Mouse (Mus musculus): ENCODE data around the gene Olfr1061. TPM values are rescaled to one million over a fixed set of nuclear protein-coding genes. Genes with fewer than 3 reads are reported as not detected.

Gene Olfr1061
- polyA plus RNA-seq (2017; shearing (Covaris generic)): not detected

DNA sequence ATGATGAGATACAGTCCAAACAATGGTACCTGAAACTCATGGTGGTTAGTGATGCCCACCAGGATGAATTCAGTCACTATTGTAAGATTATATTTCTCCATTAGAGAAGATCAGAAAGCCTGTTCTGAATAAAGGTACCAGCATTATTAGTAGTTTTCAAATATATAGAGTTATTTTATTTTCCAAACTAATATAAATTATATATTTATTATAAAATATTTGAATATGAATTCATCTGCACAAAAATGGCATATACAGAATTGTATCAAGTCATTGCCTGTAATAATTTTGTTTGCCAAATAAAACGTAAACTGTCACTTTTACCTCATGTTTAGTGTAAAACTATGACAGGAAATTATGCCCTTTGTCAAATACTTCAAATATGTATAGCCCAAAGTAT, at the start of gene Olfr1061:
Olfr1061 (minus strand) TSS at position 101 of the 400 bp plus-strand sequence.

DNA sequence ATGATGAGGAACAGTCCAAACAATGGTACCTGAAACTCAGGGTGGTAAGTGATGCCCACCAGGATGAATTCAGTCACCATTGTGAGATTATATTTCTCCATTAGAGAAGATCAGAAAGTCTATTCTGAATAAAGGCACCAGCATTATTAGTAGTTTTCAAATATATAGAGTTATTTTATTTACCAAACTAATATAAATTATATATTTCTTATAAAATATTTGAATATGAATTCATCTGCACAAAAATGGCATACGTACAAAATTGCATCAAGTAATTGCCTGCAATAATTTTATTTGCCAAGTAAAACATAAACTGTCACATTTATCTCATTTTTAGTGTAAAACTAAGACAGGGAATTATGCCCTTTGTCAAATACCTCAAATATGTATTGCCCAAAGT, 42.3 kb upstream of the Olfr1061 start, which contains the start of gene Olfr1066:
Olfr1066 (minus strand) TSS at position 101 of the 400 bp plus-strand sequence.

DNA sequence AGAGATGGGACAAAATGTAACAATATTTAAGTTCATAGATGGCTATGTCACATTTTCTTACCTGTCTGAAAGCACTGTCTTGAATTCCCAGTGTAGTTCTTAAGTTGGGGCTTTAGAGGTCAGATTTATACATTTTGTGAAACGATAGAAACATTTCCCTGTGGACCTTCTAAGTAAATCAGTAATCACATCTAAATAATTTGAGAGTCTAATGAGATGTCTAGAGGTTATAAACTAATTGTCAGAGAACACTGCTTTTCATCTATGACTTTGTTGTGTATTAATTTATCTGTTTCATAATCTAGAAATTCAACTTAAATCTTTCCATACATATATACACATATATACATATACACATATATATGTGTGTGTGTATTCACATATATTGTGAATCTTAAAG, 36.6 kb upstream of the Olfr1061 start, which contains the start of gene Olfr1065:
Olfr1065 (minus strand) TSS at position 101 of the 400 bp plus-strand sequence.

DNA sequence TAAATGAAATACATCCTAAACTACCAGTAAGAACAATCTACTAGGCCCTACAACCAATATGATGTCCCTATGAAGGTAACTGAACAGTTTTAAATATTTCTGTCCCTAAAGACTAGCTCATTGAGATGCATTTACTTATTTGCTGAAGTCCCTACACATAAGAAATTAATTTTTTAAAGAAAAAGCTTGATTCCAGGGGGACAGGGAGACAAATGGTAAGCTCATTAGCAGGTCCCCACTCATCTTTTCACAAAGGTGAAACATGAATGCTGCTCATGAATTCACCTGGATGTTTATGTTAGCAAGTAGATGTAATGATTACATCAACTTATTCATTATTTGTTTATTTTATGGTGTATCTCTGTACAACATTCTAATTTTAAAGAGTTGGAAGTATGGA, 12.8 kb upstream of the Olfr1061 start, which contains the start of gene Olfr1062:
Olfr1062 (minus strand) TSS at position 101 of the 400 bp plus-strand sequence.

DNA sequence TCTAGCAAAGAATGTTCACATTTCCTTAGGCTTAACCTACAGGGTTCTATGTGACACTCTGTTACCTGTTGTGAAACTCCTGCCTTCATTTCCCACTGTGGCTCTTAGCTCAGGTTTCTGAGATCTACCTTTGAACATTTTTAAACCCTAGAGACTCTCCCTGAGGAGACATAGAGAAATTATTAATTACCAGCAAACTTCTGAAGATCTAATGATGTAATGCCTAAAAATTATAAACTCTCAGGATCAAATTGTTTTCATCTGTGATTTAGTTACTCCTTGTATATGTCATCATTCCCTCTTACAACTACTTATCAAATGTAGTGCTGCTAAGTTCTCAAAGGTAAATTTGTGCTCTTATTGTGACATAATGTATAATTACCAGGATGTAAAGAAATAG, 25.4 kb downstream of the Olfr1061 start, which contains the start of gene Olfr1058:
Olfr1058 (minus strand) TSS at position 101 of the 400 bp plus-strand sequence.

DNA sequence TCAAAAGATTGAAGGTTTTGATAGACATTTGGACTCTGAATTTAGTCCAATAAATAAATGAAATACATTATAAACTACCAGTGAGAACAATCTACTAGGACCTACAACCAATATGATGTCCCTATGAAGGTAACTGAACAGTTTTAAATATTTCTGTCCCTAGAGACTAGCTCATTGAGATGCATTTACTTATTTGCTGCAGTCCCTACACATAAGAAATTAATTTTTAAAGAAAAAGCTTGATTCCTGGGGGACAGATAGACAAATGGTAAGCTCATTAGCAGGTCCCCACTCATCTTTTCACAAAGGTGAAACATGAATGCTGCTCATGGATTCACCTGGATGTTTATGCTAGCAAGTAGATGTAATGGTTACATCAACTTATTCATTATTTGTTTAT, 35.6 kb downstream of the Olfr1061 start, which contains the start of gene Olfr1057:
Olfr1057 (minus strand) TSS at position 101 of the 400 bp plus-strand sequence.

Other genes with a start within 250 kb of the Olfr1061 start
- gene Olfr1043, start 246.5 kb downstream of the Olfr1061 start, polyA plus RNA-seq (2017; shearing (Covaris generic)): not detected
- gene Olfr1044, start 236.2 kb downstream of the Olfr1061 start, polyA plus RNA-seq (2017; shearing (Covaris generic)): not detected
- not detected for gene Olfr52, start 228.4 kb downstream of the Olfr1061 start, polyA plus RNA-seq (2017; shearing (Covaris generic))
- 0.12 TPM for gene Olfr1045, start 211.0 kb downstream of the Olfr1061 start, polyA plus RNA-seq (2017; shearing (Covaris generic))
- not detected for gene Olfr1046, start 194.7 kb downstream of the Olfr1061 start, polyA plus RNA-seq (2017; shearing (Covaris generic))
- gene Olfr1047, start 182.6 kb downstream of the Olfr1061 start, polyA plus RNA-seq (2017; shearing (Covaris generic)): not detected
- gene Olfr1048, start 173.8 kb downstream of the Olfr1061 start, polyA plus RNA-seq (2017; shearing (Covaris generic)): 0.20 TPM
- gene Olfr1049, start 155.7 kb downstream of the Olfr1061 start, polyA plus RNA-seq (2017; shearing (Covaris generic)): not detected
- gene Olfr1051, start 135.0 kb downstream of the Olfr1061 start, polyA plus RNA-seq (2017; shearing (Covaris generic)): not detected
- gene Olfr1052, start 121.6 kb downstream of the Olfr1061 start, polyA plus RNA-seq (2017; shearing (Covaris generic)): not detected
- gene Olfr1053, start 98.8 kb downstream of the Olfr1061 start, polyA plus RNA-seq (2017; shearing (Covaris generic)): not detected
- not detected for gene Olfr1054, start 78.6 kb downstream of the Olfr1061 start, polyA plus RNA-seq (2017; shearing (Covaris generic))
- not detected for gene Olfr1055, start 63.8 kb downstream of the Olfr1061 start, polyA plus RNA-seq (2017; shearing (Covaris generic))
- gene Olfr1056, start 51.6 kb downstream of the Olfr1061 start, polyA plus RNA-seq (2017; shearing (Covaris generic)): not detected
- gene Olfr1057, start 35.7 kb downstream of the Olfr1061 start, polyA plus RNA-seq (2017; shearing (Covaris generic)): not detected
- not detected for gene Olfr1058, start 25.5 kb downstream of the Olfr1061 start, polyA plus RNA-seq (2017; shearing (Covaris generic))
- not detected for gene Olfr1062, start 12.7 kb upstream of the Olfr1061 start, polyA plus RNA-seq (2017; shearing (Covaris generic))
- not detected for gene Olfr1065, start 36.5 kb upstream of the Olfr1061 start, polyA plus RNA-seq (2017; shearing (Covaris generic))
- gene Olfr1066, start 42.2 kb upstream of the Olfr1061 start, polyA plus RNA-seq (2017; shearing (Covaris generic)): not detected
- not detected for gene Olfr228, start 73.3 kb upstream of the Olfr1061 start, polyA plus RNA-seq (2017; shearing (Covaris generic))
- not detected for gene Olfr1076, start 94.4 kb upstream of the Olfr1061 start, polyA plus RNA-seq (2017; shearing (Covaris generic))
- gene Olfr1079, start 128.4 kb upstream of the Olfr1061 start, polyA plus RNA-seq (2017; shearing (Covaris generic)): not detected
- gene Olfr1080, start 144.2 kb upstream of the Olfr1061 start, polyA plus RNA-seq (2017; shearing (Covaris generic)): not detected
- not detected for gene Olfr1082, start 184.9 kb upstream of the Olfr1061 start, polyA plus RNA-seq (2017; shearing (Covaris generic))
- not detected for gene Olfr1084, start 225.7 kb upstream of the Olfr1061 start, polyA plus RNA-seq (2017; shearing (Covaris generic))
- not detected for gene Olfr1085, start 248.0 kb upstream of the Olfr1061 start, polyA plus RNA-seq (2017; shearing (Covaris generic))

Measured in effector memory CD4-positive, alpha-beta T cell, adult 5 months (primary cell).